Mouse (Mus musculus) left cerebral cortex, postnatal 14 days (tissue): ENCODE data around the gene Nemp1. TPM values are rescaled to one million over a fixed set of nuclear protein-coding genes. Genes with fewer than 3 reads are reported as not detected.
A peak's percentile ranks its signal among the peaks of the same experiment; 100 is the strongest.

ENCODE experiments used
- DNase-seq, 2 experiments: peaks; one replicate each; pipeline ENCODE4 v3.0.0; 2021 to 2022; ENCODE audit warnings: low spot score in 2 of 2, mixed read lengths in 1 of 2
- intact Hi-C: fragments of 180-260 bp; cut with DNase I; formaldehyde crosslinking; loops from one replicate; pipeline ENCODE4 v1.15.1; 2025
- long read RNA-seq, 2 experiments: library from polyadenylated mRNA; stranded (forward); transcript quantifications; one replicate each; pipeline ENCODE4 v2.0.0; 2021
- total RNA-seq, 2 experiments: library from RNA; stranded (reverse); gene quantifications; 2 replicates each; pipeline ENCODE4 v1.2.3; 2021

Nemp1 gene
- total RNA-seq = 1 to 10 TPM; 3.9 to 4.6 TPM
- long read RNA-seq, experiment 1, partial matches to known transcripts = 0 of 6 reads
- long read RNA-seq, experiment 1, other reads (novel, unspliced or antisense) = 5 of 6 reads
- long read RNA-seq, experiment 2 = 0 reads

DNA sequence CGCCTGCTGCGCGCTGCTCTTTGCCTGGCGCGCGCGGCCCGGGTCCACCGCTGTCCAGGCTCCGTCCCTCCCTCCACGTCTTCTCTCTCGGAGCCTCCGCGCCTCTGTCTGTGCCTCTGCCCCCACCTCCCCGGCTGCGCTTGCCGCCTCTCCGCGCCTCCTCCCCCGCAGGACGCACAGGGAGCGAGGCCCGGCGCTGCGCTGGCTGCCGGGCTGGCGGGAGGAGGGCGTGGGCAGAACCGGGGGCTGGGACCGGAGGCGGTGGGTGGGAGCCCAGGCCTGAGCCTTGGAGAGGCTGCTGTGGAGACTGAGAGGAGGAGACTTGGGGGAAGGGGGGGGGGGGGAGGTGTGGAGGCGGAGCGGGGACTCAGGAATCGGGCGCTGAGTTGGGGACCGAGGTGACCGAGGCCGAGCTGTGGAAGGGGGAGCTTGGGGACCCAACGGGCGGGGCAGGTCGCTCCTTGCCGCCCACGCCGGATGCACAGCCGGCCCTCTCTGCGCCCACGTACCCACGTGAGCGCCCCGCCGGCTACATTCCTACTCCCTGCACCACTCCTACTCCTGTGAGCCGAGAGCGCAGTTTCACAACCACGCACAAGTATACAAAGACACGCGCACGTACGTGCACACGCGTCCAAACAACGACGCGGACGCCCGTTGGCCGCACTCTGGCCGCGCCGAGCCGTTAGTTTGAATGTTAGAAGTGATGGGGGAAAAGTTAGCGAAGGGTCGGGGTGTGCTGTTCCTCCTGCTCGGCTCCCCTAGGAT, at the start of gene Nemp1:
Gene Nemp1 (plus strand): TSS at position 401 of the 768 bp plus-strand sequence.
- intact Hi-C loops = no loop called here
- DNase-seq = peak; percentile 70 to 85

DNA sequence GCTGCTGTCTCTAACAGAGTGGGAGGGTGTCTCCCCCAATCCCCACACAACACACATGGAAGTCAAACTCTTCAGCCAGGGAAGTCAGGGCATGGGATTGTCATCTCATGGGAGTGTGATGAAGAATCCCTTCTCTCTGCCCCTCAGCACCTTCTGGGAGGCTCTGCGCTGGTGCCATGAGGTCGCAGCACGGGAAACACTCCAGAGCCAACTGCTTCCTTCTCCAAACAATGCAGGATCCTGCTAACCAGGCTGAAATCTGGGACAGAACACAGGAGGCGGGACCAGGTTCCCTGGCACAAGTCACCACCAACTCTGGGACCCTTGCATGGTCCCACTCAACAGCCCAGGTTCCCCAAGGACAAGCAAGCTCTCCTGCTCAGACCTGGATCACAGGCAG, 49.4 kb upstream of the Nemp1 start:
- intact Hi-C loops = no loop called here

DNA sequence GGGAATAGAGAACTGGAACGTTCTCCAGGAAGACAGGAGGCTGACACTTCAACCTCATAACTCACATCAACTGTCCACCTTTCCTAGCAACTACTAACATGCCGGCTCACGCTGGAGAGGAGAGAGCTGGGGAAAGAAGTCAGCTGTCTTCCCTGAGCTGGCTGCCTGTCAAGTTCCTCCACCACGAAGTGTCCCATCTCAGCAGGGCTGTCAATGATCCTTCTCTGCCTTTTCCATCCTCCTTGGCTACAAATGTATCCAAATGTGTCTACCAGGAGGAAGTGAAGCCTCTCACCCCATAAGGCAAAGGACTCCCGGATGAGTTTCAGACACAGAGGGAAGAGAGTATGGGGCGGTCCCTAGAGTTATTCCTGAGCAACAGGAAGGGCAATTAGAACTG, 48.5 kb upstream of the Nemp1 start:
- intact Hi-C loops = no loop called here

More for the DNA sequence above, 49.4 kb upstream of the Nemp1 start:
- DNase-seq = no peak

DNA sequence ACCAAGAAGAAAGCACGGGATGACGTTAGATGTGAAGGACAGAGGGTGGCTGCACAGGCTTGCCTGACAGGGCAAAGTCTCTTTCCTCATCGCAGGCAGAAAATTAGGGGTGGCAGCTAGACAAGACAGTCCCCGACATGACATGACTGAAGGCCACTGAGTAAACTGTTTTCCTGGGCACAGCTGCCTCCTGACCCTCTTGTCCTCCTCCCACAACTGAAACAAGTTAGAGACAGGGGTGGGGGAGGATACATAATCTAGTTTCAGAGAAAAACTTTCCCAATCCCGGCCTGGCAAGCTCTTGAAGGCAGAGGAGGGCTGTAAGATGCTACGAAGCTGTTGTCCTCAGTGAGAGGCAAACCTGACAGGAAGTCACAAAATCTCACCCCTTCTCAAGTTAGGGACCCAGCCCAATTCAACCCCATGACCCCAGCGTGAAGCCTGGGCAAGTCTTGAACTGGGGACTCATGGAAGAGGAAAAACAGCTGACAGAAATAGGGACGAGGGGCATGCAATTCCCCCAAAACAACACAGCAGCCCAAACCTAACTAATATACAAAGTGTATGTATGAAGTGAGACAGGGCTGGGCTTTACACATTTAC, 47.5 kb upstream of the Nemp1 start:
- DNase-seq = no peak
- intact Hi-C loops = no loop called here

More for the DNA sequence above, 48.5 kb upstream of the Nemp1 start:
- DNase-seq = no peak

DNA sequence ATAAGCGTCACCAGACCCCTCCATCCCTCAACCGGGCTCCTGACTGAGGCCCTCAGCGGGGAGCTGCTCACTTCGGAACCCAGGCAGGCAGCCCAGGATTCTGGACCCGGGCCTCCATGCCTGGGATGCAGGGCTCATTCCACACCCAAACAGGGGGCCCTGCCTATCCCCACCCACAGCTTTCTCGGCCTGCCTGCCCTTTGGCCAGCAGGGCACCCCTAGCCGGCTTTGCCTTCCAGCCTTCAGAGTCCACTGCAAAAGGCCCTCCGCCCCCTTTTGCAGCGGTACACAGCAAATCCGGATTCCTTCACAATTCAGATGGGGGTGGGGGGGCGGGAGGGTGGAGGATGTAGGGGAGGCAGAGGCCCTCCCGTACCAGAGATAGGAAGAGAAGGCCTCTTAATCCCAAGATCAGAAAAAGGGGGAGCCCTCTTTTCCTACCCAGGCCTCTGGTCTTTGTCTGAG, 46.7 kb upstream of the Nemp1 start:
- DNase-seq = no peak
- intact Hi-C loops = no loop called here

DNA sequence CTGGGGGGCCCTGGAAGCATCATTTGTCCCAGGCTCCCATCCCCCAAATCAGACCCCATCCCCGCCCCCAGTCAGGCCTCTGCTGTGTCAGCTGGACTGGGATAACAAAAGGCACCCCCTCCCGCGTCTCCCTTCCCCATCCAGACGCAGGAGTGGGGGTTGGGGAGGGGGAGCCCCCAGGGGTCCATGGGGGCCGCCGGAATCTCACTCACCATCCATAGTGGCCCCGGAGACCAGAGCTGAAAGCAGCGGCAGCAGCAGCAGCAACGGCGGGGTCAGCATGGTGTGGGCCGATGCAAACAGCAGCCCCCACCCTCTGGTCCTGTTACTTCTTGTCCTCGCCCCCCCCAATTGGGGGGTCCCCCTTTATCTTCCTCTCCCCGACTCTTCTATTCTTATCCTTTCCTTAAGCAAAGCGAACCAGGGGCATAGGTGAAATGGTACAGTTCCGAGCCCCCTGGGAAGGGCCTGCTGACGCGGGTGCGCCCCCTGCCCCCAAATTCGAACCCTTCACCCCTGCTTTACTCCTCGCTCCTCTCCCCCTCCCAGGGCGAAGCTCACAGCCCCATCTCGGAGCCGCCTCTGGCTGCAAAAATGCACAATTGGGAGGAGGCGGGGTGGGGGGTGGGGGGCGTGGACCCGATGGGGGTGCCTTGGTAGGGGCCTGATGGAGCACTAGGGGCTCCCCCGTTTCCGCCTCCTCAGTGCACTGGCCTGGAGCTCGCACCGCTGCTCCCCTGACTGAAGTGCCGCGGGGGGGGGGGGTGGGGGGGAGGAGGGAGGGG, 46.1 kb upstream of the Nemp1 start, which contains the start of gene Lrp1:
Gene Lrp1 (minus strand): TSS at position 743 of the 785 bp plus-strand sequence.
- intact Hi-C loops = no loop called here
- DNase-seq = peak; percentile 48 to 51

DNA sequence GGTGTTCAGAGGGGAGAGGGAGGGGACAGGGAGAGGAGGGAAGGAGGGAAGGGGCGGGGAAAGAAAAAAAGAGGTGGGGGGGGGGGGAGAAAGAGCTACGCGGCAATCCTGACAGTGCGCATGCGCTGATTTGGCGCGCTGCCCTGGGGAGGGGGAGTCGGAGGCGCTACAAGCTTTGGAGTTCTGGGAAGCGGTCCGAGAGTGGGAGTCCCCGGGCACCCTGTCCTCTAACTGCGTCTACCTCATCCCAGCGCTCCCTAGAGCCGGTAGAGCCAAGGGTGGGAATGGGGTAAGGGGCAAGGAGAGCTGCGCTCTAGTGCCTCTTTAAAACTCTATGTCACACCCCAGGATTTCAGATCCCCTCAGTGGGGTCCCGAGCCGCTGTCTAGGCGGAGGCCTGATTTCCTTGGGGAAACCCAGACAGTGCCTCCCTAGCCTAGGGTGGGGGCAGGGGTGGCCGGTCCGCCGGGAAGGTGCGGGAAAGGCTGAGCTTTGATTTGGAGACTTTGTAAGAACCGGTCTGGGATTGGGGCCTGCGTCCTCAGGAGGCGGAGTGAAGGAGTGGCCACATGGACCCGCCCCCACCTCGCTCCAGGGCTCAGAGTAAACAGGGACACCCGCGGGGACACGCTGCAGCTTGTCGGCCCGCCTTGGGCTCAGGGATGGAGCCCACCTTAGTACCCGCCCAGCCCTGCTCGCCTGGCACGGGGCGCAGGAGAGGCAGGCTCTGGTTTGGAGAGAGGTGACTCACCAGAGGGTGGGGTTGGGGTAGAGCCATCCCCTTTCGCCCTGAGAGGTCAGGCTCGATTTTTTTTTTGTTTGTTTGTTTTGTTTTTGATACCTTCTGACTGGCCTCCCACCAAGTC, 45.3 kb upstream of the Nemp1 start:
- DNase-seq = peak; percentile 89 to 92
- intact Hi-C loops = loop anchor here (2.0 kb wide), 1 partner anchor 45 kb away; no protein-coding TSS in a partner anchor

DNA sequence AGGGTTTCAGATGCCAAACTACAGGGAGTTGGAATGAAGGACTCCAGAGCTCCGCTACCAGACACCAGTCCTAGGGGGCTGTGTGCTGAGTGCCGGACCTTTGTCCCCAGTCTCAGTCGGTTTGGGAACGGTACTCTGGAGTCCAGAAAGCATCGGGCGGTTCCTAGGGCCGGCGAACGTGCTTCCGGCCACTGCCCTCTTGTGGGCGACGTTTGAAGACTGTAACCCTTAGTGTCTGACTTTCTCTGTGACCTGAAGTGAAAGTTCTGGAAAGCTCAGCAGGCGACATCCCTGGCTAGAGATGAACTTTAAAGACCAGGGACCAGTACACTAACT, 44.7 kb upstream of the Nemp1 start:
- intact Hi-C loops = loop anchor here (2.0 kb wide), 1 partner anchor 45 kb away; no protein-coding TSS in a partner anchor
- DNase-seq = peak; percentile 49 to 65

DNA sequence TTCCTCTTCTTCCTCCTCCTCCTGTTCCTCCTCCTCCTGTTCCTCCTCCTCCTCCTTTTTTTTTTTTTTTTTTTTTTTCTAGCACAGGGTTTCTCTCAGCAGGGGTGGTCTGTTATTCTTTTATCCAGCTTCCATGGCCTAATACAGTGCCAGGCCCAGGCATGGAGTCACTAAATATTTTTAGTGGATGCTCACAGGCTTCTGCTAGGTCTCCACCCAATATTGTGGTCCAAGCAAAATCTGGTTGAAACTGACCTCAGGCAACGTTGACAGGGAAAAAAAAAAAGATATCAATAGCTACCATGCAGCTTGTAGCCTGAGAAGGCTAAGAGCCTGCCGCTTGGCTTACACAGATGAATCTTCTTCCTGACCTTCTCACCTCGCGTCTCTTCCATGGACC, 44.0 kb upstream of the Nemp1 start:
- no peak for DNase-seq
- intact Hi-C loops = loop anchor here (2.0 kb wide), 1 partner anchor 46 kb away; no protein-coding TSS in a partner anchor

DNA sequence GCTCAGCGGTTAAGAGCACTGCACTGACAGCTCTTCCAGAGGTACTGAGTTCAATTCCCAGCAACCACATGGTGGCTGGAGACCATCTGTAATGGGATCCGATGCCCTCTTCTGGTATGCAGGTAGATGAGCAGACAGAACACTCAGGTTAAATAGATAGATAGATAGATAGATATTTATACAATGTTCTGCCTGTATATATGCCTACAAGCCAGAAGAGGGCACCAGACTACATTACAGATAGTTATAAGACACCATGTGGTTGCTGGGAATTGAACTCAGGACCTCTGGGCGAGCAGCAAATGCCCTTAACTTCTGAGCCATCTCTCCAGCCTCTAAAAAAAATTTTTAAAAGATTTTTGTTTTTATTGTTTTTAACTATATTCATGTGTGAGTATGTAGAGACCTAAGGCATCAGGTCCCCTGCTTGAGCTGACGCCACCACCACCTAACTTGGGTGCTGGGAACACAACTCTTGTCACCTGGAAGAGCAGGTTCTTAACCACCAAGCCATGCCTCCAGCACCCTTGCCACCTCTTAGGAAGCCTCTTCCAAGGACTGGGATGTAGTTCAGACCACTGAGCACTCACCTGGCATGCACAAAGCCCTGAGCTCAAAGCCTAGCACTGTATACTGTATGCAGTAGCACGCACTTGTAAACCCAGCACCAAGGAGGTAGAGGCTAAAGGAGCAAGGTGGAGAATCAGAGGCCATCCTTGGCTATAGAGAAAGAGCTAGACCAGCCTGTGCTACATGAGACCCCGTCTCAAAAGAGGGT, 43.1 kb upstream of the Nemp1 start:
- intact Hi-C loops = loop anchor here (2.0 kb wide), 1 partner anchor 47 kb away; no protein-coding TSS in a partner anchor

DNA sequence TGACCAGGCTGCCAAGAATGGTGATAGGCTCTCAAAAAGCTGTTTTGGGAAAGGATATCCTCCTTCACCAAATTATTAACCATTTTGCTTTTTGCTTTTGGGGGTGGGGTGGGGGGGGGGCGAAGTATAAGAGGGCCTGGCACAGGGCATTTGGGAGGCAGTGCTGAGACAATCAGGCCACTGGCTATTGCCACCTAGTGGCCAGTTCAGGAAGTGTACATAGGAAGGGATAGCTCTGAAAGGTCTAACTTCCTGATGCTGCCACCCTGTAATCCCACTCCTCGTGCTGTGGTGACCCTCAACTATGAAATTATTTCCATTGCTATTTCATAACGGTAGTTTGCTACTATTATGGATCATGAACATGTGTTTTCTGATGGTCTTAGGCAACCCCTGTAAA, 40.3 kb upstream of the Nemp1 start:
- intact Hi-C loops = no loop called here
- DNase-seq = peak; percentile 58 to 63

More for the DNA sequence above, 43.1 kb upstream of the Nemp1 start:
- DNase-seq = no peak

DNA sequence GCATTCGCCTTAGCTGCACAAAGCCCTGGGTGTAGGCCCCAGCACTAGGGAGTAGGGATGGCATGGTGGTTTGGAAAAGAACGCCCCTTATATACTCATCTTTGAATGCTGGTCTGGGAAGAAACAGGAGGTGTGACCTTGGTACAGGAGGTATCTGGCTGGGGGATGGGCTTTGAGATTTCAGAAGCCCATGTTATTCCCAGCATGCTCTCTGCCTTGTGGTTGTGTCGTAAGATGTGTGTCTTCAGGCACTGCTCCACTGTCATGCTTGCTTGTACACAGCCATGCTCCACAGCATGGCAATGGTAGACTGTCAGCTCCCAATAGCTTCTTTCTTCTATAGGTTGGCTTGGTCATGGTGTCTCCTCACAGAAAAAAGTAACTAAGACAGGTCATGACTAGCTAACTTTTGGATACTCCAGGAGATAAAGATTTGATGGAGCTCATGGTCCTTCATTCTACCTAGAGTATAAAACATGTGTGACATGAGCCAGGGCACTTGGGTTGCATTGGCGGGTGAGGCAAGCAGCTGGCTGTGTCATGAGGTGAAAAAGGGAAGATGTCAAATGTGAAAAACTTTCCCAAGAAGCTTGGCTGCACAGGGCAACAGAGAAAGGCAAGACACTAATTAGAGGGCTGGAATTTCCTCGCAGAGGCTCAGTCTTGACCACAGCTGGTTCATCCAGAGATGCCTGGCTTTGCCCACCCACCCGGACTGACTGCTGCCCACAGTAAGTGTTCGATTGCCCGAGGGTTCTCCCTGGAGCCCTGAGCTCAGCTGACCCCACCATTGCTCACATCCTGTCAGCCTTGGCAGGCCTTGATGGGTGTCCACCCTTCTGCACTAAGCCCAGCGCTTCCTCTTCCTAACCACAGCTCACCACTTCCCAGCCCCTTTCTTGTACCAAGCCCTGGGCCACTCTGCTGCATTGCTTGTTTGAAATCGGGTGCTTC, 35.2 kb upstream of the Nemp1 start:
- no peak for DNase-seq

DNA sequence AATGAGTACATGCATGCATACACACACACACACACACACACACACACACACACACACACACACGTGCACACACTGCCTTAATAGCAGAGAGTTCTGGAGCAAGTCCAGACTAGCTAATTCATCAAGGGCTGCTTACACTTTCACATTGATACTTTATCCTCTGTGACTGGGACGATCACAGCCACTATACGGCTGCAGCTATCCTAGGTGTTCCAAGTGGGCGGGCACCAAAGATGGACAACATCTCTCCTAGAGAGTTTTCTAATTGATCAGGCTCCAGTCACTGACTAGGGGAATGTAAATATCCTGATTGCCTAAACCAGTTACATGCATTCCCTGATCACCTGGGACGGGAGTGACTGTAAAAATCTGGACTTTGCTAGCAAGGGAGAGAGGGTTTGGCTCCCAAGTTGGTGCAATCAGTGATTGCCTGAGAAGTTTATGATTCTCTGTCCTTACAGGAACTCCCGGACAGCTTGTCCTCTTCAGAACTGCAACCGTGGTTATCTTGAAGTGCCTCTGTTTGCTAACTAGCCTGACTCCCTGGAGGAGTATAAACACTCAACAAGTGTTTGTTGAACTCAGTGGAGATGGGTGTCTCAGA, 33.9 kb upstream of the Nemp1 start:
- intact Hi-C loops = no loop called here
- DNase-seq = no peak

More for the DNA sequence above, 35.2 kb upstream of the Nemp1 start:
- intact Hi-C loops = no loop called here

DNA sequence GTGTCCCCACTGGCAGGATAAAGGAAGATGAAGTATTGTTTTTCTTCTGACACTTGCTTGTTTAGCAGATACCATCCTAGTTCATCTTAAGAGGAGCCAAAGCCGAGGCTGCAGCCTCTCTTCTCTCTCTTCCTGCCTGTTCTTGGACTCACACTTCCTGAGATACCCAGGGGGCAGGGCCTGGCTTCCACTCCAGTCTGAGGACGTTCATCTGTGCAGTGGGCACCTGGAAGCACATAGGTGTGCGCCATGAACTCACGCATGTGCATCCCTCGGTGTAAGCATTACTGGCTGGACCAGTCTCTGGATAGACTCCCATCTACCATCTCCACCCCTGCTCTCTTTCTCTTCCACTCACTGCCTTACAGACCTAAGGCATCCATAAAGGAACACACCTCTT, 26.3 kb upstream of the Nemp1 start:
- intact Hi-C loops = loop anchor here (2.0 to 5.0 kb wide), 2 partner anchors 37 to 94 kb away; no protein-coding TSS in a partner anchor
- no peak for DNase-seq

DNA sequence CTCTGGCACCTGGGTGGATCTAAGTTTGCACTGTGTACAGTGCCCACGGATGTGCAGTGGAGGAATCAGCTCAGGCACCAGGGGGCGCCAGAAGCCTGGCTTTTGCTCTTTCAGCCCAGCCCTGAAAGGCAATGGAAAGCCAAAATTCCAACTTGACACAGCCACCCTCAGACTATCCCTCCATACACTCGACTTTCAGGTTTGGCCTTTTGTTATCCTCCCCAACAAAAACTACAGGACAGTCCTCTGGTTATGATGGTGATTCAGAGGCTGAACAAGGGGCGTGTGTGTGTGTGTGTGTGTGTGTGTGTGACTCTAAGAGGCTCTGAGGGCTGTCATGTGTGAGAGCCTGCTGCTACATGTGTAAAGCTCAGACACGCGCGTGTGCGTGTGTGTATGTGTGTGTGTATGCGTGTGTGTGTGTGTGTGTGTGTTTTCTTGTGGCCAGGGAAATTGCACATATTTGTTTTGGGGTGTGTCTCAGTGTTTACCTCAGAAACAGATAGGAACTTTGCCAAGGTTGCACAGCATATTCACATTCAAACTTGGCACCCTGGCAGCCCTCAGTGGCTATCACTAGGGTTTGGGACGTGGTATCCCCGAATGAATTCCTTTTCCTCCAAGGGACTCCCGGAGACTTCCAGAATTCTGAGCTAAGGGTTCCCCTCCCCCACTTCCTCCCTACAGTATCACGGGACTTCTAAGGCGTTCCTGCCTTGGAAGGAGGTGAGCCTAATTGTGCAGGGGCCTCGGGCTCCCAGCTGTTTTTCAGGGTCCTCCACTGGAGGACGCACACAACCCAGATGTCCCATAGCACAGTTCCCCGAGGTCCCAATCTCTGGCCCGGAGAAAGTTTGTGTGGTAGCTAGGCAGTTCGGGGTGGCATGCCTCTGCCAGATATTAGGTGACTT, 24.6 kb upstream of the Nemp1 start:
- peak; percentile 89 for DNase-seq
- intact Hi-C loops = loop anchor here (2.0 to 5.0 kb wide), 2 partner anchors 35 to 93 kb away; no protein-coding TSS in a partner anchor
